Mouse (Mus musculus) MEL (cell line): ENCODE measurements around the gene Mef2b. TPM values are rescaled to one million over a fixed set of nuclear protein-coding genes. Genes with fewer than 3 reads are reported as not detected.
A peak's percentile ranks its signal among the peaks of the same experiment; 100 is the strongest.

Experiments used
- DNase-seq: peaks from one replicate; pipeline ENCODE4 v3.0.0; 2011; ENCODE audit warnings: low read depth, low spot score
- H3K27ac ChIP-seq: 2 replicates; pipeline ENCODE4 v1.5.1; 2012; ENCODE audit warnings: low read depth, mild to moderate bottlenecking, control low read depth, low read length, moderate library complexity; ENCODE audit not compliant: control insufficient read depth
- H3K27me3 ChIP-seq, 2 experiments: fragments of 150-350 bp in 1 of 2; sonication (generic) in 1 of 2; 2 replicates each; pipeline ENCODE4 v1.6.1; 2012; ENCODE audit warnings: low read length in 2 of 2, mild to moderate bottlenecking in 2 of 2, improper control_type of control experiment in 1 of 2, moderate library complexity in 1 of 2; ENCODE audit not compliant: insufficient read depth in 2 of 2, control insufficient read depth in 1 of 2
- H3K36me3 ChIP-seq, 2 experiments: 2 replicates each; pipeline ENCODE4 v1.6.1; 2012 to 2014; ENCODE audit warnings: low read length in 2 of 2, improper control_type of control experiment in 1 of 2, inconsistent platforms in 1 of 2, mild to moderate bottlenecking in 1 of 2; ENCODE audit not compliant: insufficient read depth in 2 of 2, control insufficient read depth in 1 of 2
- H3K4me1 ChIP-seq, 2 experiments: fragments of 150-350 bp in 1 of 2; sonication (generic) in 1 of 2; 2 replicates each; pipeline ENCODE4 v1.6.1; 2012; ENCODE audit warnings: low read length in 2 of 2, improper control_type of control experiment in 1 of 2, mild to moderate bottlenecking in 1 of 2; ENCODE audit not compliant: insufficient read depth in 2 of 2, control insufficient read depth in 1 of 2
- H3K4me3 ChIP-seq, 2 experiments: fragments of 150-350 bp in 1 of 2; sonication (generic) in 1 of 2; 2 replicates each; pipeline ENCODE4 v1.5.1; 2012; ENCODE audit warnings: low read depth in 2 of 2, low read length in 2 of 2, mild to moderate bottlenecking in 2 of 2, moderate library complexity in 2 of 2, control low read depth in 1 of 2, improper control_type of control experiment in 1 of 2; ENCODE audit not compliant: control insufficient read depth in 1 of 2, insufficient read depth in 1 of 2
- H3K79me2 ChIP-seq: 2 replicates; pipeline ENCODE4 v1.6.1; 2012; ENCODE audit warnings: mild to moderate bottlenecking, low read length, moderate library complexity; ENCODE audit not compliant: control insufficient read depth, poor library complexity, insufficient read depth
- H3K9ac ChIP-seq: 2 replicates; pipeline ENCODE4 v1.6.1; 2012; ENCODE audit warnings: low read depth, mild to moderate bottlenecking, control low read depth, low read length, moderate library complexity; ENCODE audit not compliant: control insufficient read depth, poor library complexity, severe bottlenecking
- H3K9me3 ChIP-seq: fragments of 150-350 bp; sonication (generic); replicated peaks from 2 replicates; pipeline ENCODE4 v1.6.1; 2012; ENCODE audit warnings: mild to moderate bottlenecking, low read length, improper control_type of control experiment, moderate library complexity; ENCODE audit not compliant: insufficient read depth
- BHLHE40 ChIP-seq: IDR thresholded peaks from 2 replicates; pipeline ENCODE4 v1.6.1; 2012; ENCODE audit warnings: low read depth, mild to moderate bottlenecking, inconsistent platforms, low read length, improper control_type of control experiment, borderline replicate concordance
- CTCF ChIP-seq, 3 experiments: IDR thresholded peaks in 2 of 3; conservative IDR thresholded peaks in 1 of 3; 2 replicates each; pipeline ENCODE4 v1.5.1; 2011 to 2012; ENCODE audit warnings: low read length in 3 of 3, low read depth in 2 of 3, mild to moderate bottlenecking in 2 of 3, improper control_type of control experiment in 1 of 3, inconsistent platforms in 1 of 3, mixed read lengths in 1 of 3, moderate library complexity in 1 of 3; ENCODE audit not compliant: control insufficient read depth in 1 of 3, insufficient read depth in 1 of 3, poor library complexity in 1 of 3, severe bottlenecking in 1 of 3
- E2F4 ChIP-seq: IDR thresholded peaks from 2 replicates; pipeline ENCODE4 v1.6.1; 2011; ENCODE audit warnings: low read depth, low read length, improper control_type of control experiment, borderline replicate concordance
- EP300 ChIP-seq, 2 experiments: IDR thresholded peaks; 2 replicates each; pipeline ENCODE4 v1.6.1; 2011; ENCODE audit warnings: improper control_type of control experiment in 2 of 2, low read length in 2 of 2, low read depth in 1 of 2, mild to moderate bottlenecking in 1 of 2
- ETS1 ChIP-seq: IDR thresholded peaks from 2 replicates; pipeline ENCODE4 v1.6.1; 2012; ENCODE audit warnings: low read depth, mild to moderate bottlenecking, inconsistent platforms, low read length, improper control_type of control experiment, moderate library complexity
- GABPA ChIP-seq: IDR thresholded peaks from 2 replicates; pipeline ENCODE4 v1.6.1; 2012; ENCODE audit warnings: low read depth, mild to moderate bottlenecking, inconsistent platforms, low read length, improper control_type of control experiment, moderate library complexity
- GATA1 ChIP-seq: IDR thresholded peaks from 2 replicates; pipeline ENCODE4 v1.6.1; 2011; ENCODE audit warnings: low read depth, low read length, improper control_type of control experiment
- HCFC1 ChIP-seq: IDR thresholded peaks from 2 replicates; pipeline ENCODE4 v1.6.1; 2012; ENCODE audit warnings: low read depth, mild to moderate bottlenecking, inconsistent platforms, low read length, improper control_type of control experiment, moderate library complexity
- KAT2A ChIP-seq: conservative IDR thresholded peaks from 2 replicates; pipeline ENCODE4 v1.6.1; 2012; ENCODE audit warnings: low read depth, low read length, improper control_type of control experiment, inconsistent platforms
- MAFK ChIP-seq: IDR thresholded peaks from 2 replicates; pipeline ENCODE4 v1.6.1; 2011; ENCODE audit warnings: low read depth, mild to moderate bottlenecking, low read length, improper control_type of control experiment, borderline replicate concordance
- MAX ChIP-seq: IDR thresholded peaks from 2 replicates; pipeline ENCODE4 v1.6.1; 2011; ENCODE audit warnings: low read length, improper control_type of control experiment
- MAZ ChIP-seq: IDR thresholded peaks from 2 replicates; pipeline ENCODE4 v1.6.1; 2012; ENCODE audit warnings: low read depth, mild to moderate bottlenecking, inconsistent platforms, low read length, improper control_type of control experiment
- MEF2A ChIP-seq: IDR thresholded peaks from 2 replicates; pipeline ENCODE4 v1.6.1; 2014; ENCODE audit warnings: low read depth, mild to moderate bottlenecking, inconsistent platforms, low read length, improper control_type of control experiment; ENCODE audit not compliant: poor library complexity, insufficient replicate concordance, severe bottlenecking; ENCODE audit errors: extremely low read depth
- MXI1 ChIP-seq: IDR thresholded peaks from 2 replicates; pipeline ENCODE4 v1.6.1; 2011; ENCODE audit warnings: mild to moderate bottlenecking, low read depth, low read length, improper control_type of control experiment
- MYB ChIP-seq: IDR thresholded peaks from 2 replicates; pipeline ENCODE4 v1.6.1; 2011; ENCODE audit warnings: mild to moderate bottlenecking, low read depth, low read length, improper control_type of control experiment
- MYC ChIP-seq: IDR thresholded peaks from 2 replicates; pipeline ENCODE4 v1.6.1; 2011; ENCODE audit warnings: low read depth, mild to moderate bottlenecking, low read length, improper control_type of control experiment, moderate library complexity
- NELFE ChIP-seq: IDR thresholded peaks from 2 replicates; pipeline ENCODE4 v1.6.1; 2011; ENCODE audit warnings: low read depth, low read length, improper control_type of control experiment
- NRF1 ChIP-seq: IDR thresholded peaks from 2 replicates; pipeline ENCODE4 v1.6.1; 2014; ENCODE audit warnings: low read depth, mild to moderate bottlenecking, inconsistent platforms, low read length, improper control_type of control experiment, moderate library complexity; ENCODE audit not compliant: poor library complexity, insufficient read depth, severe bottlenecking
- POLR2A ChIP-seq, 2 experiments: IDR thresholded peaks; 2 replicates each; pipeline ENCODE4 v1.6.1; 2011 to 2012; ENCODE audit warnings: low read length in 2 of 2, mild to moderate bottlenecking in 2 of 2, control low read depth in 1 of 2, improper control_type of control experiment in 1 of 2, low read depth in 1 of 2, moderate library complexity in 1 of 2; ENCODE audit not compliant: control insufficient read depth in 1 of 2, insufficient read depth in 1 of 2, poor library complexity in 1 of 2
- POLR2AphosphoS2 ChIP-seq: IDR thresholded peaks from 2 replicates; pipeline ENCODE4 v1.6.1; 2011; ENCODE audit warnings: low read length, improper control_type of control experiment
- RAD21 ChIP-seq: IDR thresholded peaks from 2 replicates; pipeline ENCODE4 v1.6.1; 2011; ENCODE audit warnings: mild to moderate bottlenecking, low read depth, low read length, improper control_type of control experiment
- RCOR1 ChIP-seq: IDR thresholded peaks from 2 replicates; pipeline ENCODE4 v1.6.1; 2012; ENCODE audit warnings: low read depth, mild to moderate bottlenecking, inconsistent platforms, low read length, improper control_type of control experiment
- SIN3A ChIP-seq: IDR thresholded peaks from 2 replicates; pipeline ENCODE4 v1.6.1; 2012; ENCODE audit warnings: low read length, improper control_type of control experiment, inconsistent platforms
- SMC3 ChIP-seq: IDR thresholded peaks from 2 replicates; pipeline ENCODE4 v1.6.1; 2011; ENCODE audit warnings: low read depth, low read length, improper control_type of control experiment
- TAL1 ChIP-seq: IDR thresholded peaks from 2 replicates; pipeline ENCODE4 v1.6.1; 2012; ENCODE audit warnings: mild to moderate bottlenecking, inconsistent platforms, low read length, moderate library complexity, mixed read lengths
- TBP ChIP-seq: IDR thresholded peaks from 2 replicates; pipeline ENCODE4 v1.8.0; 2011; ENCODE audit warnings: low read depth, low read length, improper control_type of control experiment
- TCF12 ChIP-seq: IDR thresholded peaks from 2 replicates; pipeline ENCODE4 v1.6.1; 2014; ENCODE audit warnings: low read depth, mild to moderate bottlenecking, inconsistent platforms, low read length, improper control_type of control experiment, moderate library complexity
- UBTF ChIP-seq: IDR thresholded peaks from 2 replicates; pipeline ENCODE4 v1.6.1; 2012; ENCODE audit warnings: low read depth, mild to moderate bottlenecking, inconsistent platforms, low read length, improper control_type of control experiment, moderate library complexity, borderline replicate concordance; ENCODE audit not compliant: insufficient read depth
- USF1 ChIP-seq: IDR thresholded peaks from 2 replicates; pipeline ENCODE4 v1.6.1; 2014; ENCODE audit warnings: low read depth, mild to moderate bottlenecking, inconsistent platforms, low read length, improper control_type of control experiment, moderate library complexity
- USF2 ChIP-seq, 2 experiments: IDR thresholded peaks; 2 replicates each; pipeline ENCODE4 v1.6.1; 2011 to 2012; ENCODE audit warnings: improper control_type of control experiment in 2 of 2, low read length in 2 of 2, borderline replicate concordance in 1 of 2, inconsistent platforms in 1 of 2, low read depth in 1 of 2, mild to moderate bottlenecking in 1 of 2; ENCODE audit not compliant: insufficient read depth in 1 of 2
- ZC3H11A ChIP-seq: IDR thresholded peaks from 2 replicates; pipeline ENCODE4 v1.6.1; 2012; ENCODE audit warnings: low read depth, mild to moderate bottlenecking, inconsistent platforms, low read length, improper control_type of control experiment
- ZNF384 ChIP-seq: IDR thresholded peaks from 2 replicates; pipeline ENCODE4 v1.6.1; 2012; ENCODE audit warnings: low read depth, mild to moderate bottlenecking, inconsistent platforms, low read length, improper control_type of control experiment
- polyA plus RNA-seq, 2 experiments: library from polyadenylated mRNA; stranded (reverse) in 1 of 2; unstranded in 1 of 2; fragments of >175 nt in 1 of 2; fragments of >200 nt in 1 of 2; gene quantifications; 2 replicates each; pipeline versions ENCODE4 v1.2.1 to v1.2.4; 2012; ENCODE audit warnings: low replicate concordance in 2 of 2, low read depth in 1 of 2; ENCODE audit not compliant: insufficient read length in 2 of 2, insufficient read depth in 1 of 2, missing spikeins in 1 of 2
- total RNA-seq: library from RNA; depleted of rRNA; stranded (reverse); fragments of 300-350 nt; gene quantifications from 2 replicates; pipeline ENCODE4 v1.2.3, GENCODE M21; 2012

Gene Mef2b
- total and polyA plus RNA-seq, 3 experiments, result 2.0 to 6.5 TPM; not detected in 1

DNA sequence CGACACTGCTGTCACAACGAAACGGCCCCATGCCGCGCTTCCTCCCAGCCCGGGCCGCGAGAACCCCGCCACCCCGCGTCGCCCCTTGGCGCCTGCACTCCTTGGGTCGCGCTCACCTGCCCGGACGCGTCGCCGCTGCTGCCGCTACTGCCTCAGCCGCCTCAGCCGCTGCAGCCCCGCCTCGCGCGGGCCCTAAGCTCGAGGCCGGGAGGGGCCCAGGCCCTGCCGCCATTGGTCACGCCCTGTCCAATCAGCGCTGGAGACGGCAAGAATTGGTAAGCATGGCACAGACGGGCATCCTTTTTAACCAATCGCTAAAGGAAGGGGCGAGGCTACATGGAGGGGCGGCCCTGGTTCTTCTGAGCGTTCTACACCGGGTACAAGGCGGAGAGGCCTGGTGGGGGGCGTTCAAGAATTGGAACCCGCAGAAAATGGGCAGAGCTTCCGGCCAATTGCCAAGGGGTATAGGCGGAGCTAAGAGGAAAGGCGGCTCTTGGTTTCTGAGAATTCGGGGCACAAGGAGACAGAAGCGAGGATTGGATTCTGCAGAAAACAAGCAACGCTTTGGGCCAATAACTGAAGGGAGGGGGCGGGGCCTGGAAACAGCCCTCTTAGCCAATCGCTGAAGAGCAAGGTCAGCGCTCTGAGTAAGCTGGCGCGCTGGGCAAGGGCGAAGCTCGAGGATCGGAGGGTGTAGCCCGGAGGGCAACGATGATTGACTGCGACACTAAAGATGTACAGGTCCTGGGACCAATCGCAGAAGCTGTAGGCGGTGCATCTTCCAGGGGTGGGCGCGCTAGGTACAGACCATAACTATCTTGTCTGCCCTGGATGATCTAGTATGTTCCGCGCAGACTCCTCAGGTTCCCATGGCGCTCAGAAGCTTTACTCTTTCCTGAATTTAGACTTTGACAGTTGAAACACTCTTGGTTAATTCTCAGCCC lies 72.9 kb downstream of the Mef2b start, which contains the start of gene Slc25a42 (continued):
- 0 out of 2 replicates have a peak, but pooled peaks have one; percentile 5 for TF ChIP-seq USF1
- TF ChIP-seq NELFE, result peak; percentile 75
- peak; percentile 73 for TF ChIP-seq TCF12
- TF ChIP-seq BHLHE40, result no peak

DNA sequence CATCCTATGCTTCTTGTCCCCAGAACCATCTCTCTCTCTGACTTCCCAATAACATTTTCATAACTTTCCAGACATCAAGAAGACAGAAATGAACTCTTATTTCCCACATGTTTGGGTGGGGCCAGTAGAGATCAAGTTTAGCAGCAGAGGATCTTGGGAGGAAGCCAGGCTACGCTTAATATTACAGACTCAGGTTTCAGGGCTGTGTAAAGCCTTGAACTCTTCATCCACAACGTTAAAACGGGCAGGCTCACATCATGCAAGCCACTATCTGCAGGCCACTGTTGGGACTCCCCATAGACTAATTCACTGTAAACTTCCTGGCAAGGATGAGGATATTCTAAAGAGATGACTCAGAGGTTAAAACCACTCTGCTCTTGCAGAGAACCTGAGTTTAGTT lies 74.9 kb downstream of the Mef2b start:
- peaks cover 11 to 39% of the 10 kb centered on the region in 2 experiments for H3K4me1 ChIP-seq
- TF ChIP-seq SMC3 (no peak), MXI1 (no peak), MEF2A (no peak), GATA1 (no peak), KAT2A (no peak), ZNF384 (no peak), POLR2A (IDR thresholded peaks at IDR 0.05; ENCODE audit: control insufficient read depth in 1 of 2, insufficient read depth in 1 of 2, low read depth in 1 of 2, low read length in 2 of 2, poor library complexity in 1 of 2) (peak in 1 of 2 experiments; percentile 35; a peak in 1 of 4 replicates), ZC3H11A (no peak), RAD21 (no peak), UBTF (no peak), TBP (0 out of 2 replicates have a peak, but pooled peaks have one; percentile 23), HCFC1 (peak; percentile 44; the same call in 1 of the 2 replicates), GABPA (no peak), EP300 (IDR thresholded peaks at IDR 0.05; ENCODE audit: low read depth in 1 of 2, low read length in 2 of 2) (0 out of 4 replicates have a peak, but pooled peaks of 1 of the 2 experiments have one; percentile 5), SIN3A (peak; percentile 40; the same call in 1 of the 2 replicates), MAZ (no peak), CTCF (IDR thresholded peaks at IDR 0.05 in 2 of 3, conservative IDR thresholded peaks at IDR 0.05 in 1 of 3; ENCODE audit: control insufficient read depth in 1 of 3, insufficient read depth in 1 of 3, low read depth in 2 of 3, low read length in 3 of 3, poor library complexity in 1 of 3, severe bottlenecking in 1 of 3) (no peak), NELFE (no peak), POLR2AphosphoS2 (no peak), NRF1 (no peak), MYB (no peak), USF2 (IDR thresholded peaks at IDR 0.05; ENCODE audit: borderline replicate concordance in 1 of 2, insufficient read depth in 1 of 2, low read depth in 1 of 2, low read length in 2 of 2) (no peak), MAFK (no peak), ETS1 (no peak), TAL1 (no peak), MAX (peak; percentile 35; the same call in 1 of the 2 replicates), MYC (0 out of 2 replicates have a peak, but pooled peaks have one; percentile 14), E2F4 (no peak), RCOR1 (no peak), TCF12 (0 out of 2 replicates have a peak, but pooled peaks have one; percentile 11), BHLHE40 (no peak)

More for the DNA sequence above, 74.9 kb downstream of the Mef2b start:
- Histone ChIP-seq H3K27me3 (no peaks in the 10 kb centered on the region), H3K9me3 (no peaks in the 10 kb centered on the region), H3K27ac (peak overlapping the region; percentile 79), H3K79me2 (peaks cover 18% of the 10 kb centered on the region), H3K9ac (peak overlapping the region; percentile 26; the same call in 1 of the 2 replicates), H3K36me3 (peaks cover 0 to 30% of the 10 kb centered on the region in 2 experiments; a peak in 2 of 4 replicates), H3K4me3 (no peak overlapping the region)
- peak; percentile 73 for DNase-seq
